Comparison of ENCODE assay signal across 35 mouse cellular contexts in the genomic region with DNA sequence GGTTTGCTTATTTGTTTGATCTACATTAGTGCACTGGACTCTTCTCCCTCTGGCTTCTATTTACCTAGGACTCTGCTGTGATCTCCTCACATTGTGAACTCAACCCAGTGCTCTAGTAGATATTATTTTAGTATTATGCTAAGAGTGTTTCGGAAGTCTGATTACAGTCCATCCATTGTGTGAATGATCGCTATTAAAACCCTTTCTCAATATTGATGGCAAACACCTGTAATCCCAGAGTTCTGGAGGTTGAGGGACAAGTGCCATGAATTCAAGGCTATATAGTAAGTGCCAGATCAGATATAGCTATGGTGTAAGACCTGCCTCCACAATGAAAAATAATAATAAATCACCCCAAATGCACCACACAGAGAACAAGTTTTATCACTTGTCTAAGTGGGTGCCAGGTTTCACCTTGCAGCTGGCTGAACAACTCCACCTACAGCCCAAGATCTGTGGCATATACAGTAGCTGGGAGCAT.
"Had no signal": no experiment of that assay in that cellular context is flagged by ENCODE, and none has a peak within 500 bp of the region (broad histone marks: within the 10 kb centered on the region; RNA-seq: fewer than 3 reads in every experiment).

No protein-coding gene starts in this region.

- H3K4me3 ChIP-seq: heart, embryonic 12.5 days; heart, embryonic 13.5 days; heart, embryonic 15.5 days; hindbrain, embryonic 10.5 days; hindbrain, embryonic 12.5 days; hindbrain, embryonic 13.5 days; hindbrain, embryonic 15.5 days; intestine, embryonic 15.5 days; kidney, embryonic 15.5 days; layer of hippocampus, adult 2 months; left cerebral cortex, adult 2 months had no signal

- H3K9me3 ChIP-seq: heart, embryonic 15.5 days; hindbrain, embryonic 10.5 days; hindbrain, embryonic 12.5 days; hindbrain, embryonic 15.5 days; intestine, embryonic 15.5 days; kidney, embryonic 15.5 days had no signal

- H3K36me3 ChIP-seq: heart, embryonic 12.5 days; heart, embryonic 13.5 days; heart, embryonic 15.5 days; hindbrain, embryonic 10.5 days; hindbrain, embryonic 12.5 days; hindbrain, embryonic 13.5 days; hindbrain, embryonic 15.5 days; intestine, embryonic 15.5 days; kidney, embryonic 15.5 days had no signal

- H3K9ac ChIP-seq: heart, embryonic 12.5 days; heart, embryonic 13.5 days; heart, embryonic 15.5 days; hindbrain, embryonic 12.5 days; hindbrain, embryonic 13.5 days; hindbrain, embryonic 14.5 days; hindbrain, embryonic 15.5 days; intestine, embryonic 15.5 days; kidney, embryonic 15.5 days had no signal

- H3K4me1 ChIP-seq: heart, embryonic 12.5 days; heart, embryonic 13.5 days; heart, embryonic 15.5 days; hindbrain, embryonic 10.5 days; hindbrain, embryonic 12.5 days; hindbrain, embryonic 13.5 days; hindbrain, embryonic 15.5 days; intestine, embryonic 15.5 days had no signal

- H3K27ac ChIP-seq: heart, embryonic 13.5 days; heart, embryonic 15.5 days; hindbrain, embryonic 10.5 days; hindbrain, embryonic 12.5 days; hindbrain, embryonic 13.5 days; hindbrain, embryonic 14.5 days; hindbrain, embryonic 15.5 days; hindbrain, postnatal 0 days; intestine, embryonic 15.5 days; kidney, embryonic 15.5 days; kidney, postnatal 0 days; layer of hippocampus, adult 2 months; left cerebral cortex, adult 2 months had no signal

- DNase-seq: heart, postnatal 10 days; heart, postnatal 14 days; heart, postnatal 36 days; heart, postnatal 4 days; kidney, adult 11 months; kidney, adult 18-20 months; kidney, adult 2 months; kidney, adult 8-10 months; kidney, adult 9 months; kidney, postnatal 10 days; kidney, postnatal 14 days; kidney, postnatal 25 days; kidney, postnatal 36 days; kidney, postnatal 4 days; layer of hippocampus, adult 9-11 months; layer of hippocampus, postnatal 36 days had no signal

- ATAC-seq: hindbrain, embryonic 16.5 days; hindbrain, postnatal 0 days; inflammation-experienced regulatory T-cells, adult 6 months; intestine, embryonic 15.5 days; intestine, embryonic 16.5 days; intestine, postnatal 0 days had no signal

- H3K27me3 ChIP-seq: heart, embryonic 12.5 days; heart, embryonic 13.5 days; heart, embryonic 15.5 days; hindbrain, embryonic 12.5 days; hindbrain, embryonic 13.5 days; hindbrain, embryonic 15.5 days; intestine, embryonic 15.5 days; kidney, embryonic 15.5 days had no signal

- H3K4me2 ChIP-seq: heart, embryonic 11.5 days; heart, embryonic 12.5 days; heart, embryonic 13.5 days; heart, embryonic 15.5 days; hindbrain, embryonic 12.5 days; hindbrain, embryonic 13.5 days; hindbrain, embryonic 14.5 days; hindbrain, embryonic 15.5 days; intestine, embryonic 15.5 days; kidney, embryonic 15.5 days had no signal
